Mouse (Mus musculus) kidney, postnatal 4 days (tissue): ENCODE results near the gene Plcb3.

Source experiments
- DNase-seq, 2 experiments: peaks; one replicate each; pipeline ENCODE4 v3.0.0; 2021; ENCODE audit warnings: mixed read lengths in 2 of 2

The Plcb3 gene

DNA sequence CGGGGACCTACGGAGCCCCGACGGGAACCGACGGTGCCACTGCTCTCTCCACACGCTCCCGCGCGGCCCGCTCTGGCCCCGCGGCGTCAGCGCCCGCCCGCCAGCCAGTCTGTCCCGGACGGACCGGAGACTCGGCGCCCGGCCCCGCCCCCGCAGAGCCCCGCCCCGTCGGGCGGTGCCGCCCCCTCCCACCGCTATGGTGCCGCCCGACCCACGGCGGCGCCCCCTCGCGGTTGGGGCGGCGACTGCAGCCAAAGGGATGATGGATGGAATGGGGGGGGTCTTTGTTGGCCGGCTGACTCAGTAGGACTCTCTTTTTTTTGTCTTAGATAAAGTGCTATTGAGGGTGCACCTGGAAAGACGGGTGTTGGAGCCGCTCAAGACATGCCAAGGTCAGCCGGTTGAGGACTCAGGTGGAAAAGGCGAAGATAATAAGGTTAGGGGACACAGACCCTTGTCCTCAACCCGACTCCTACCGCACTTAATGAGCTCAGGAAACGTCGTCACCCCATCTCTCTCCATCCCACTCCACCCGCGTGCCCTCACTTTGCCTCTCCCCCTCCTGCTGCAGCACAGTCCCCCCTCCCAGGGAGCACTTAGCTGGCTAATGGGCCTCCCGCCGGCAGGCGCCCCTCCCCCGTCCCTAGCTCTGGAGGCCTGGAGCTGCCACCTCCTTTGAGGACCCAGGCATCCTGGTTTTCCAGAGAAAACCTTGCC lies 6.4 kb downstream of the Plcb3 start:
- DNase-seq: peak; percentile 86 to 91

DNA sequence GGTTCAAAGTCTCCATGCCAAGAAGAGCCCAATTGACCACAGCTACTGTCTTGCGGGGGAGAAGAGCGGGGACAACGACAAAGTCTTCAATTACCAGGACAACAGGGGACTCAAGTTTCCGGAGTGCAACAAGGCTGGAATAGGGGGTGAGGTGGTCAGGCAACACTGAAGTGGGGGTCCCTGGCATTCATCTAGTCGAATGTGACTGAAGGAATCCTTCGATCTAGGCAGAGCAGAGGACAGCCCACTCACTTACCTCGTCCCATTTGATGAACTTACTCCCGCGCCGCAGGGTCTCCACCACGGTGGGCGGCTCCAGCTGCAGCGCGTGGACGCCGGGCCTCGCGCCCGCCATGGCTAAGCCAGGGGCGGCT lies 7.0 kb downstream of the Plcb3 start:
- DNase-seq: no peak

GRCm38 (mm10) chr19:6968491-6969271 lies 7.6 kb downstream of the Plcb3 start:
- peak; percentile 66 to 77 for DNase-seq

GRCm38 (mm10) chr19:6956461-6956860 lies 19.8 kb downstream of the Plcb3 start:
- DNase-seq: no peak

- no peak for DNase-seq
Observed at GRCm38 (mm10) chr19:6955424-6955823, 20.8 kb downstream of the Plcb3 start.

GRCm38 (mm10) chr19:6954046-6954445 lies 22.2 kb downstream of the Plcb3 start:
- peak; percentile 73 to 80 for DNase-seq

GRCm38 (mm10) chr19:6952712-6953037 lies 23.6 kb downstream of the Plcb3 start:
- DNase-seq: peak; percentile 52 to 63

- DNase-seq: peak; percentile 85 to 91
Observed at GRCm38 (mm10) chr19:6951994-6952711, 24.1 kb downstream of the Plcb3 start.

DNA sequence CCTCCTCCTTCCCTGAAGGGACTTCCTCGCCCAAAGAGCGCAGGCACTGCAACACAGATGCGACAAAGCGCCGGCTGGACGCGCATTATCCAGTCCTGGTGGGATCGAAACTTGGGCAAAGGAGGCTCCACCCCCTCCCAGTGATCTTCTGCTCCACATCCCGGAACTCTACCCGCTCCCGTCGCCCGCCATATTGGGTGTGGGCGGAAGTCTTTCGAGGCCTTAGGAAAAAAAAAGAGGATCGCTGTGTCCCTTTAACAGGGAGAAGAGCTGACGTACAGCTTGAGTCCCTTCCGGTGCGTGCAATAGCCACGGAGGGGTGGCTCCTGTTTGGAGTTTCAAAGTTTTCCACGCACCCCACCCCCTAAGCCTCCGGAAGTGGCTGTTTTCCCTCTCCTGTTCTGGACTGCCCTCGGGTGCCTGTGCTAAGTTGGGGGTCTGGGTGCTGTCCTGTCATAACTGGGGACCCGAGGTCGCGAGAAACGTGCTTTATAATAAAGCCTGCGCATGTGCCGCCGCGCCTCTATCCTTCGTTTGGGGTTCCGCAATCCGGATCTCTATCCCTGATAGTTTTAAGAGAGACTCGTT lies 24.8 kb downstream of the Plcb3 start:
- peak; percentile 95 to 96 for DNase-seq

GRCm38 (mm10) chr19:6950613-6951153 lies 25.6 kb downstream of the Plcb3 start:
- DNase-seq: peak; percentile 62 to 69

DNA sequence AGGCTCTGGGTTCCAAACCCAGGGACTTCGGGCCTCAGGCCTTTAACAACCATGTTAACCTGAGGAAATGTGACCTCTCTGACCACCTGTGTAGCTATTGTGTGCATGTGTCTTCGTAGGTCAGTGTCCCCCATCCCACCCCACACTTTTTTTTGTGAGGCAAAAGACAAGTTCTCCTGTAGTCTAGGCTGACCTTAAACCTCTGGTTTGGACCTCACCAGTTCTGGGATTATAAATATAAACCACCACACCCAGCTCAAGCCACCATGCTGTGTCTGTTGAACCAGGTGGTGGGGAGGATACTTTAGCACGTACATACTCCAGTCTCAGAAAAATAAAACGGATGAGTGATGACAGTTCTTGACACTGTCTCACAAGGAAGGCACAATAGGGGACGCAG lies 26.3 kb downstream of the Plcb3 start:
- no peak for DNase-seq

GRCm38 (mm10) chr19:6949532-6949931 lies 26.7 kb downstream of the Plcb3 start:
- DNase-seq: no peak

DNA sequence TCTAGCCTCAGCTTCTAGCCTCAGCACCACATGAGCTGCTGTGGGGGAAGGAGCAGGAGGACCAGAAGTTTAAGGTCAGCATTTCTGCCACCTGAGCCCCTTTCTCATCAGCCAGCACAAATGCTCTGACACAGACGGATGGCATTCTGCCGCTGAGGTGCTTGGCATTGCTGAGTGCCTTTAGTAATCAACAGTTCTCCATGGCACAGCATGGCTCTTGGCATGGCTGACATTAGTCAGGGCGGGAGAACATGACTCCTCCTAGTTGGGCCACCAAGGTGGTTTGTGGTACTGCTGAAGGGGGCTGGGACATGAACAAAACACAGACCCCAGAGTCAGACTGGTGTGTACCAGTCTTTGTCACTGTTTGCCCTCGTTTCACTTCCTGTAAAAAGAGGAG lies 28.1 kb downstream of the Plcb3 start:
- DNase-seq: no peak

GRCm38 (mm10) chr19:6947742-6948141 lies 28.5 kb downstream of the Plcb3 start:
- no peak for DNase-seq

GRCm38 (mm10) chr19:6943709-6944108 lies 32.6 kb downstream of the Plcb3 start:
- no peak for DNase-seq

DNA sequence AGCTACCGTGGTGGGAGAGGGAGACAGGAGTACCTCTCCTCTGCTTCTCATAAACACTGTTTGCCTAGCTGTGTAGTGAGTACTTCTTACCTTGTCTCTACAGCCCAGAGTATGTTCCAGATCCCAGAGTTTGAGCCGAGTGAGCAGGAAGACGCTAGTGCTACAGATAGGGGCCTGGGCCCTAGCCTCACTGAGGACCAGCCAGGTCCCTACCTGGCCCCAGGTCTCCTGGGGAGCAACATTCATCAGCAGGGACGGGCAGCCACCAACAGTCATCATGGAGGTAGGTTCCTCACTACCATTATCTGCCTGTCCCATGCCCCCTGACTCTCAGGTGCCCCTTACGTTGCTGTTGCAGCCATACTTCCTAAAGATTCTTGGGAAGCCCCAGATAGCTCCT lies 33.5 kb downstream of the Plcb3 start:
- DNase-seq: peak in 1 of 2 experiments; percentile 33

GRCm38 (mm10) chr19:6942249-6942691 lies 34.0 kb downstream of the Plcb3 start, which contains the start of gene Gpr137:
TSS of gene Gpr137 (minus strand) at chr19:6942480.
- peak; percentile 95 to 97 for DNase-seq

- DNase-seq: peak; percentile 96 to 97
Observed at GRCm38 (mm10) chr19:6941372-6942248, 34.7 kb downstream of the Plcb3 start, which contains the start of gene Bad. TSS of gene Bad (plus strand) at chr19:6941861.

DNA sequence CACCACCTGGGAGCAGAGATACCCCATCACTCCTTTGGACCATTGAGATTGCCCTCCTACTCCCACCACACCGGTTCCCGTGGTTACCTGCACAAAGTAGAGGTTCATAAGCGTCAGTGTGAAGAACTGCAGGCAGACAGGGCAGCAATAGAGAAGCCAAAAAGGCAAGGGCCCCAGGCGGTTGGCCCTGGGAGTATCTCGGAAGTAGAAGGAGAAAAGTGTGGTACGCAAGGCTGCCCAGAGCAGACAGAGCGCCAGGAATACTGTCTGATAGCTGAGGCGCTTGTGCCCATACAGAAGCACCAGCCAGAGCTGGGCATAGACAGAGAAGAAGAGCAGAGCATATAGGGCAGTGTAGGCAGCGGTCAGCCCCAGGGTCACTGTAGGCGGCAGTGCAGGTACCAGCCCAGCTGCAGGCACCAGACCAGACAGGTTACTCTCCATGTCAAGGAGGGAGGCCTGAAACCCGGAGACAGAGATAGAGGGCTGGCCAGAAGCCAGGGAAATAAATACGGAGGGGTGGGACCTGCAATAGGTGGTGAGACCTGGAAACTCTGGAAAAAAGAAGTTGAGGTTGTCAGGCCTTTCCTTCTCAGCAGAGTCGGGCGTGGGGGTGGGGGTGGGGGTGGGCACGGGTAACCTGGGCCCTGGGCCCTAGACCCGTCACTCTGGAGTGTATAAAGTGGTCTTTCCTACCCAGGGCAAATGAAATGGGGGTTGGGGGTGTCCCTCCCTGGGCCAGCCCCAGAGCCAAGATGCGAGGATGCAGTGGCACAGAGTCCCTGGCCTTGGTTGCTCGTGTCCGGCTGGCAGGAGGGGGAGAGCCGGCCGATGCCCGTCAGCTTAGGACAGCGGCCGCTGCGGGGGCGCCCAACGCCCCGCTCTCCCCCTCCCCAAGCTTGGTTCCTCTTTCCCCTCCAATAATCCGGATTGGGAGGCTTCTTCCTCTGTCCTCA lies 35.6 kb downstream of the Plcb3 start:
- DNase-seq: peak; percentile 15 to 39
